Mouse (Mus musculus): ENCODE results near the gene Ctag2. TPM values are rescaled to one million over a fixed set of nuclear protein-coding genes. Genes with fewer than 3 reads are reported as not detected.

The Ctag2 gene
- not detected in 2 replicates for polyA plus RNA-seq (2015; fragmentation: Nextera tagmentation; extraction: Ambion mirVana)

- Histone ChIP-seq H3K36me3 (no peaks in the 10 kb centered on the region), H3K4me1 (replicated peaks) (no peaks in the 10 kb centered on the region), H3K9me3 (no peaks in the 10 kb centered on the region), H3K4me3 (replicated peaks) (no peak within 1 kb of the TSS), H3K27me3 (no peaks in the 10 kb centered on the region), H3K4me2 (replicated peaks) (no peak within 1 kb of the TSS), H3K9ac (replicated peaks) (no peak within 1 kb of the TSS), H3K27ac (no peak within 1 kb of the TSS)
- 96% methylated on average over 7 of the region's 7 CpGs for WGBS
- ATAC-seq, result no peak
These were observed at the start of gene Ctag2 for GRCm38 (mm10) chrX:65047344-65047743. Gene Ctag2, plus strand, starts transcription at chrX:65047644.
